Mouse (Mus musculus) cerebellum, postnatal 14 days (tissue): ENCODE measurements around the gene Hopx.

Experiments
- DNase-seq, 2 experiments: peaks; one replicate each; pipeline ENCODE4 v3.0.0; 2021; ENCODE audit warnings: mixed read lengths in 2 of 2

Hopx gene

GRCm38 (mm10) chr5:77114817-77115731 lies at the start of gene Hopx:
Hopx (minus strand) TSS chr5:77115121.
- peak; percentile 77 to 79 for DNase-seq

GRCm38 (mm10) chr5:77163597-77163996 lies 48.7 kb upstream of the Hopx start:
- DNase-seq: no peak

- DNase-seq: no peak
Measured at GRCm38 (mm10) chr5:77162566-77162965, 47.6 kb upstream of the Hopx start.

- DNase-seq: no peak
Measured at GRCm38 (mm10) chr5:77157777-77158540, 43.0 kb upstream of the Hopx start.

GRCm38 (mm10) chr5:77156938-77157337 lies 42.0 kb upstream of the Hopx start:
- DNase-seq: peak in 1 of 2 experiments; percentile 13

GRCm38 (mm10) chr5:77155526-77155925 lies 40.6 kb upstream of the Hopx start:
- no peak for DNase-seq

- DNase-seq: no peak
Measured at GRCm38 (mm10) chr5:77154812-77155211, 39.9 kb upstream of the Hopx start.

- DNase-seq: no peak
Measured at GRCm38 (mm10) chr5:77151738-77152137, 36.8 kb upstream of the Hopx start.

GRCm38 (mm10) chr5:77151075-77151474 lies 36.2 kb upstream of the Hopx start:
- DNase-seq: no peak

- DNase-seq: no peak
Measured at GRCm38 (mm10) chr5:77148021-77148621, 33.2 kb upstream of the Hopx start.

- DNase-seq: no peak
Measured at GRCm38 (mm10) chr5:77146459-77147170, 31.7 kb upstream of the Hopx start.

- no peak for DNase-seq
Measured at GRCm38 (mm10) chr5:77144647-77145046, 29.7 kb upstream of the Hopx start.

GRCm38 (mm10) chr5:77143076-77143475 lies 28.2 kb upstream of the Hopx start:
- no peak for DNase-seq

- DNase-seq: no peak
Measured at GRCm38 (mm10) chr5:77141336-77141735, 26.4 kb upstream of the Hopx start.

- DNase-seq: no peak
Measured at GRCm38 (mm10) chr5:77140861-77141260, 25.9 kb upstream of the Hopx start.

- peak; percentile 18 to 26 for DNase-seq
Measured at GRCm38 (mm10) chr5:77140108-77140507, 25.2 kb upstream of the Hopx start.

GRCm38 (mm10) chr5:77137701-77138265 lies 22.9 kb upstream of the Hopx start:
- peak; percentile 23 to 36 for DNase-seq

GRCm38 (mm10) chr5:77136684-77137224 lies 21.8 kb upstream of the Hopx start:
- no peak for DNase-seq

GRCm38 (mm10) chr5:77134961-77135360 lies 20.0 kb upstream of the Hopx start:
- no peak for DNase-seq

GRCm38 (mm10) chr5:77134465-77134864 lies 19.5 kb upstream of the Hopx start:
- DNase-seq: no peak

- no peak for DNase-seq
Measured at GRCm38 (mm10) chr5:77133960-77134359, 19.0 kb upstream of the Hopx start.
